Mouse (Mus musculus) hindbrain, embryonic 13.5 days (tissue): ENCODE results near the gene Reg3b. TPM values are rescaled to one million over a fixed set of nuclear protein-coding genes. Genes with fewer than 3 reads are reported as not detected.

ENCODE experiments used
- polyA plus RNA-seq: library from polyadenylated mRNA; unstranded; fragments of >200 nt; fragmentation: Nextera tagmentation; extraction: Ambion mirVana; gene quantifications from 2 replicates; pipeline ENCODE4 v1.2.1, GENCODE M21; 2015

The Reg3b gene
- polyA plus RNA-seq, 1 experiment from 2014 or later = not detected

Other genes starting within 250 kb of the Reg3b start
- gene Reg3d, start 8.2 kb downstream of the Reg3b start, polyA plus RNA-seq = not detected in 2 replicates
- not detected in 2 replicates for gene Reg3a, start 10.1 kb downstream of the Reg3b start, polyA plus RNA-seq
- gene Reg2, start 25.0 kb downstream of the Reg3b start, polyA plus RNA-seq = not detected in 2 replicates
- gene Reg1, start 52.1 kb downstream of the Reg3b start, polyA plus RNA-seq = not detected in 2 replicates
- gene Reg3g, start 98.2 kb downstream of the Reg3b start, polyA plus RNA-seq = not detected in 2 replicates